Mouse (Mus musculus) v-Abl transformed pro-B cells (cell line): ENCODE measurements around the gene Slc9b2.

Experiments
- in situ Hi-C, 2 experiments: fragments of 400-800 bp; cut with MboI; formaldehyde crosslinking; loops; one replicate each; pipeline ENCODE4 v1.15.1; 2025; ENCODE audit not compliant: unreplicated experiment in 2 of 2

Slc9b2 gene

GRCm38 (mm10) chr3:135307411-135308259, at the start of gene Slc9b2:
TSS of gene Slc9b2 (plus strand) at chr3:135307700.
- in situ Hi-C loops: no loop called here

- in situ Hi-C loops: no loop called here
These were observed 48.6 kb upstream of the Slc9b2 start for GRCm38 (mm10) chr3:135258919-135259318.

- in situ Hi-C loops: no loop called here
These were observed 47.3 kb upstream of the Slc9b2 start for GRCm38 (mm10) chr3:135260233-135260632.

- in situ Hi-C loops: no loop called here
These were observed 38.9 kb upstream of the Slc9b2 start for GRCm38 (mm10) chr3:135268616-135269015.

GRCm38 (mm10) chr3:135269391-135269990, 38.0 kb upstream of the Slc9b2 start:
- in situ Hi-C loops: no loop called here

- in situ Hi-C loops: no loop called here
These were observed 34.9 kb upstream of the Slc9b2 start for GRCm38 (mm10) chr3:135272627-135273026.

GRCm38 (mm10) chr3:135273047-135273446, 34.5 kb upstream of the Slc9b2 start:
- in situ Hi-C loops: no loop called here

GRCm38 (mm10) chr3:135280160-135280559, 27.3 kb upstream of the Slc9b2 start:
- in situ Hi-C loops: no loop called here

- in situ Hi-C loops: no loop called here
These were observed 26.7 kb upstream of the Slc9b2 start, which contains the start of gene Bdh2 for GRCm38 (mm10) chr3:135280669-135281415. TSS of gene Bdh2 (plus strand) at chr3:135281221.

- in situ Hi-C loops: no loop called here
These were observed 25.8 kb upstream of the Slc9b2 start for GRCm38 (mm10) chr3:135281701-135282100.

- in situ Hi-C loops: loop anchor here in 1 of 2 experiments (5.0 kb wide), 1 partner anchor 447 kb away; no protein-coding TSS in a partner anchor
These were observed 22.2 kb upstream of the Slc9b2 start for GRCm38 (mm10) chr3:135285256-135285655.

GRCm38 (mm10) chr3:135285807-135286206, 21.7 kb upstream of the Slc9b2 start:
- in situ Hi-C loops: loop anchor here in 1 of 2 experiments (5.0 kb wide), 1 partner anchor 446 kb away; no protein-coding TSS in a partner anchor

- in situ Hi-C loops: loop anchor here in 1 of 2 experiments (5.0 kb wide), 1 partner anchor 444 kb away; no protein-coding TSS in a partner anchor
These were observed 19.3 kb upstream of the Slc9b2 start for GRCm38 (mm10) chr3:135288138-135288750.

- in situ Hi-C loops: loop anchor here in 1 of 2 experiments (5.0 kb wide), 1 partner anchor 443 kb away; no protein-coding TSS in a partner anchor
These were observed 18.4 kb upstream of the Slc9b2 start for GRCm38 (mm10) chr3:135289148-135289547.

GRCm38 (mm10) chr3:135290249-135290894, 17.1 kb upstream of the Slc9b2 start:
- in situ Hi-C loops: loop anchor here (5.0 kb wide), 4 partner anchors 107 to 437 kb away; no protein-coding TSS in a partner anchor

- in situ Hi-C loops: loop anchor here (5.0 kb wide), 4 partner anchors 104 to 434 kb away; no protein-coding TSS in a partner anchor
These were observed 13.8 kb upstream of the Slc9b2 start for GRCm38 (mm10) chr3:135293703-135294102.

- in situ Hi-C loops: no loop called here
These were observed 11.9 kb upstream of the Slc9b2 start for GRCm38 (mm10) chr3:135295559-135295958.

- in situ Hi-C loops: no loop called here
These were observed 8.9 kb upstream of the Slc9b2 start for GRCm38 (mm10) chr3:135298560-135298959.

GRCm38 (mm10) chr3:135300081-135300480, 7.4 kb upstream of the Slc9b2 start:
- in situ Hi-C loops: no loop called here

GRCm38 (mm10) chr3:135304060-135304459, 3.4 kb upstream of the Slc9b2 start:
- in situ Hi-C loops: no loop called here
